Mouse (Mus musculus) olfactory bulb, adult 2 months (tissue): ENCODE data around the gene Rbbp6.

Source experiments
- CTCF ChIP-seq: fragments of 200-500 bp; IDR thresholded peaks from 2 replicates; pipeline ENCODE4 v1.5.1; 2012; ENCODE audit warnings: low read depth, mild to moderate bottlenecking, low read length, moderate library complexity; ENCODE audit not compliant: insufficient read depth
- POLR2A ChIP-seq: fragments of 200-500 bp; IDR thresholded peaks from 2 replicates; pipeline ENCODE4 v1.6.1; 2012; ENCODE audit warnings: mild to moderate bottlenecking, low read depth, low read length, moderate library complexity; ENCODE audit not compliant: insufficient read depth

GRCm38 (mm10) chr7:122951464-122951863, 14.0 kb upstream of the Rbbp6 start:
- TF ChIP-seq POLR2A (no peak), CTCF (no peak)
